Mouse (Mus musculus) natural killer cell, adult 2 months (primary cell): Measurements from ENCODE around the gene Fam53b.
A peak's percentile ranks its signal among the peaks of the same experiment; 100 is the strongest.

Experiments used
- DNase-seq, 2 experiments: peaks; one replicate each; pipeline ENCODE4 v3.0.0; 2022; ENCODE audit warnings: low spot score in 2 of 2

Gene Fam53b

DNA sequence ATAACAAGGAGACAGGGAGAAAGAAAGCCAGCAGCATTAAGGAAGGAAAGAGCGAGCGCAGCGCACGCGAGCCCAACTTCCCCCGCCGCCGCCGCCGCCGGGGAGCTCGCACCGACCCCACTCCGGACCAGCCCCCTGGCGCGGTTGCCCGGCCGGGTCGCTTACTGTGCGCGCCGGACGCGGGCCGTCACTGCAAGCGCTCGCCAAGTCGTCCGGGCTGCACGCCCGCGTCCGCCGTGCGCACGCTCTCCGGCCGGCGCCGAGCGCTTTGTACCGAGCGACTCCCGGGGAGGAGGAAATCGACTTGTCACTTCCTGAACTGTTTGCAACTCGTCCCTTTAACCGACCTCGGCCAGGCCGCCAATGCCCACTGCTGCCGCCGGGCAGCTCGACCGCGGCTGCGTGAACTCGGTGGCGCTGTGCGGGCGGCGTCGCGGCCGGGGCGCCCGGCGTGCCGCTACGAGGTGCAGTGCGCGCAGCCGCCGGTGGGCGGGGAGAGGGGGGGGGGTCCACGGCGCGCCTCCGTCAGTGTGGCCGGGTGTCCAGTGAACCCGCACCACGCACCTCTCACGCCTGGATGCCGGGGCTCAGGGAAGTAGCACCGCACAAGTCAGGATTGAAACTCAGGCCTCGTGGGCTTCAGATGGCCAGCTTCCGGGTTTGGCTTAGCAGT is at the start of gene Fam53b:
Gene Fam53b, minus strand, starts transcription at position 471 of the 673 bp plus-strand sequence.
- DNase-seq, result peak; percentile 52 to 57

DNA sequence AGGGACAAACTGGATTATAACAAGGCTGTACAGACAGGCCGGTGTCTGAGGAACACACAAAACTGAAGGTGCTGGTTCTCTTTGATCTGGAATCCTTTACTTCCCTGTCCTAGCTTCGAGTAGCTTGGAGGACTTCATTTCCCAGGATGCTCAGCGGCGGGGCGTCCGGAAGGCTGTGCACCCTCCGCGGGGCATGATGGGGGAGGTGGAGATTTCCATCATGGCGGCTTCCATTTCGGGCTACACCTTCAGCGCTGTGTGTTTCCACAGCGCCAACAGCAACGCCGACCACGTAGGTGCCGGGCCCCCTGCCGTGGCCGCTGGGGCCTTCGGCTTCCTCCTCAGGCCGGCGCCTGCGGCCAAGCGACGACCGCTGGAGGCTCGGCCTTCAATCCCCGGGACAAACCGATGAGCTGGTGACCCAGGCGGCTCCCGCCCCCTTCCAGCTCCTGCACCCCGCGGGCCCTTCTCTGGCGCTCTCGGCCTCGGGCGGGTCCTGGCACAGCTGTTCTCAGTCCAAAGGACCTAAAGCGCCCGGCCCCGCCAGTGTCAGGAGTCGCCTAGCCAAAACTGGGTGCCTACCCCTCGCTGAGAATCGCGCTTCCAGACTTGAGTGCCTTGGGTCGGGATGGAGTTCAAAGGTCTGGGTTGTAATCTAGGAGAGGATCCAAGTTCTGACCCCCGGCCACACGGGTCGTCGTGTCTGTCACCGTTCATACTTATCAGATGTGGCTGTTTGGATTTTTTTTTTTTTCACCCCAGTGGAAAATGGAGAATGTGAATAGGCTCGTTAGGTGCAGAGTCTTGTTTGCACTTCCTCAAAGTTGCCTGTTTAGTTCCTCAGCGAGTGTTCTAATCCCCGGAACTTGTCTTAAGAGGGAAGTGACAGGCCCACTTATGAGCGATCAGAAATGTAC is 45.6 kb upstream of the Fam53b start, which contains the start of gene Abraxas2:
Gene Abraxas2, plus strand, starts transcription at position 184 of the 917 bp plus-strand sequence.
- DNase-seq, result peak; percentile 77 to 86

DNA sequence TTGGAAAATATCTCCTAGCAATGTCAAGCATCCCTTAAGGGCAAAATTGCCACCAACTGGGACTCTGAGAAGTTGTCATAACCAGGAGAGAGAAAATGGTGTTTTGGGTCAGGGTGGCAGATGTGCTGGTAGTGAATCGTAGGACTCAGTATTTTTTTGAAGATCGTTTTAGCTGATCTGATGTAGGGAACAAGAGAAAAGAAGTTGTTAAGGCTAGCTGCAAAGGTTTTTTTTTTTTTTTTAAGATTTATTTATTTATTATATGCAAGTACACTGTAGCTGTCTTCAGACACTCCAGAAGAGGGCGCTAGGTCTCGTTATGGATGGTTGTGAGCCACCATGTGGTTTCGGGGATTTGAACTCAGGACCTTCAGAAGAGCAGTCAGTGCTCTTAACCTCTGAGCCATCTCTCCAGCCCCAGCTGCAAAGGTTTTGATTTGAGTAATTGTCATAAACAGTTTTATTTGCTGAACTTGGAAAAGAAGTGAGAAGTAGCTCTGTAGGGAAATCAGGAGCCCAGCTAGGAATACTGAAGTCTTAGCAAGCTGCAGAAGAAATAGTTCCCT is 44.4 kb upstream of the Fam53b start:
- no peak for DNase-seq

DNA sequence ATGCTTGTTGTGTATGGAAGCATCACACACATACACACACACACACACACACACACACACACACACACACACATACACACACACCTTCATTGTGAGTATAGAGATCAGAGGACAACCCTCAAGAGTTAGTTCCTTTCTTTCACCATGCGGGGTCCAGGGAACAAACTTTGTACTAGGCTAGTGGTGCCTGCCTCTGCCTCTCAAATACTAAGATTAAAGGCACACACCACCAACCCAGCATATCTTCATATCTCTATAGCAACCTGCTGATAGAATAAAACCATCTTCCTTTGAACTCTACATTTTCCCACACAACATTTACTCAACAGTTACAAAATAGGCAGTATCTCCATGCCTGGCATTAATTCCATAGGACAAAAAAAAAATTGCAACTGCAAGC is 42.4 kb upstream of the Fam53b start:
- no peak for DNase-seq

DNA sequence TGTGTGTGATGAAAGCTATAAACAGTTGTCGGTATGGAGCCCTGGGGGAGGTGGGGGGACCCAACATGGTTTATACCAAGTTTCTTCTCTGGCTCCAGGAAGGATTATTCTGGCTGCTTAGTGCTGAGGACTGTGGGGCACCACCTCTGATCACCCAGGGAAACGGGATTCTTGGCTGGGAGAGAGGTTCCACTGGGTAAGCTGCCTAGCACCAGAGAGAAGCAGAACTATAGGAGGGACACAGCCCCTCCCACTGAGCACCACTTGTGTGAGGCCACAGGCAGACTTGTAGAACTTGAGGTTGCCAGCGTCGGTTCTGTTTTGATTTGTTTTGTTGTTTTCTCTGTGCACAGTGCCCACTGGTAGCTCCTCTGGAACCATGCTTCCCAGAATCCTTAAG is 40.3 kb upstream of the Fam53b start:
- DNase-seq, result no peak

DNA sequence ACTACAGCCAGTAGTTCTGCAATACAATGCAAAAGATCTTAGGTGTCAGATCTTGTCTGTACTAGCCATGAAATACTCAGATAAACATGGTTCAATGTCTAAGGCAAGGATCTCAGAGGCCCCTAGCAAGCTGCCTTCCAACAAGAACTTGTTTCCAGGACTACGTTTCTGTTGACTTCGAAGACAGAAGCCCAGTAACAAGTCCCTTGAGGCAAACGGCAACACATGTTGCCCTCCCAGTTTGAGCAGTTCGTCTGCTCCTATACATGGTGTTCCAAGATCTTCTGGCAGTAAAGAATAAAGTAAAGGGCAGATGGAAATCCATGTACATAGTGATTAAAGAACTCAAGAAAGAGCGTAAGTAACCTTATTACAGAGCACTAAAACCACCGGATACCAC is 39.7 kb upstream of the Fam53b start:
- no peak for DNase-seq

DNA sequence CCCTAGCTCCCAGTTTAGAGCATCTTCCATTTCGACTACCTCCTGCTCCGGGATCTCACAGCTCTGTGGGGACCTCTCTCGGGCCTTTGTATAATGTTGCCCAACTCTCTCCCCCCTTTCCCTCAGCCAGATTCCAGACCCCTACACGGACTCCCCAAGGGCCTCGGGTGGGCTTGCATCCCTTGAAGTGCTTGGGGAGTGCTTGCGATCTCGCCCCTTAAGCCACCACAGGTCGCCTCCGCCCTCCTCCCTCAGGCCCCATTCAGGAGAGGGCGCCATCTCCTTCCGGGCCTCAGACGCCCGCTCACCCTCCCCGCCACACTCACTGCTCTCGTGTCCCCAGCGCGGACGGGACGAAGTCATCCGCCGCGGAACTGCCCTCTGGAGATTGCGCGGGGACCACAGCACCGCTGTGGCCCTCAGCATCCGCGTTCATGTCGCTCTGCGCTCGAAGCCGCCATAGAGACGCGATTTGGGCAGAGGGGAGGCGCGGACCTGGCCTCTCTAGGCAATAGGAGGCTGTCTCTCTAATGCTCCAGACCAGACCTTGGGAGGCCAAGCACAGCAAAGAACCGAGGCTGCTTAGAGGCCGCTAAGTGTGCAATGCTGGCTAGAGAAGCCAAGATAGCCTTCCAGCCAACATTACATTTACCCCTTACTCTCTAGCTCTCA is 38.6 kb upstream of the Fam53b start, which contains the start of gene Eef1akmt2:
Gene Eef1akmt2, minus strand, starts transcription at position 501 of the 672 bp plus-strand sequence.
- peak; percentile 82 to 85 for DNase-seq

DNA sequence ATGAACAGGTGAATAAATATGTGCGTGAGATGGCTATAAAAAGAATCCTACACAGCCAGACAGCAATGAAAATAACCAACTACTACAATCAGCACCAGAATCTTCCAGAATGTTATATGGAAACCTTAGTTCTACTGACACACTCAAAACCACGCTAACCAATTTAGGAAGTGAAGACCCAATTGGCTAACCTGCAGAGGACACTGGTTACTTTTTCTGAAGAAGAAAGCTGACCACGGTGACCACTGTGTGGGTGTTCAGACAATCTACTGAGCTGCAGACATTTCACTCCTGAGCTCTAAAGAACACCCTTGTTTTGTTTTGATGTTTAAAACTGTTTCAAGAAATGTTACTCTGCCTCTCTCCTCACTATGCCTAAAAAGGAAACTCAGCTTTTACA is 29.5 kb upstream of the Fam53b start:
- DNase-seq, result peak; percentile 3 to 26

DNA sequence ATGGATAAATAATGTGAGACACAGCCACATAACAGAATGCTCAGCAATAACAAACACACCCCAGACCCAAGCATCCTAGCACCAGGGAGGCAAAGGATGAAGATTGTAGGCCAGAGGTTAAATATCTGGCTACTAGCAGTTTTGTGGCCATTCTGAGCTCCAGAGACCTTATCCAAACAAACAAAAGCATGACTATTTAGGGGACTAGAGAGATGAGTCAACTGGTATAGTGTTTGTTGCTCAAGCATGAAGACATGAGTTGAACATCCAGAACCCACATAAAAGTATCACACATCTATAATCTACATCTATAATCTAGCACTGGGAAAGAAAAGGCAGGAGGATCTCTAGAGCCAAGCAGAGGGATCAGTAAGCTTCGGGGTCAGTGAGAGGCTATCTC is 28.8 kb upstream of the Fam53b start:
- DNase-seq, result no peak

DNA sequence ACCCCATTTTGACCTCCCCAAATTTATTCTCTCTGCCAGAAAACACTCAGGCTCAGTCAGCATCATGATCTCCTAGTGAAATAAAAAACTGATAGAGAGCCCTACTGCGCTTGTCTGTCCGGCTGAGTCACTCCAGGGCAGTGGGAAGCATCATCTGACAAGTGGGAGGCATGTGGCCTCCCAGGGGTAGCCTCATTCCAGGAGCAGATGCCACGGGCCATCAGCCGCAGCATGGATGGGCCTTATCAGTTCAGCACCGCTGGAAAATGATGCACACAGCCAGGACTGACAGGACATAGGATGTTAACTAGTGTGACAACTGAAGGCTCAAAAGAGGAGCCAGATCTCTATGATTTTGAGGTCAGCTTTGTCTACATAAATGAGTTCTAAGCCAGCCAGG is 27.6 kb upstream of the Fam53b start:
- DNase-seq, result no peak

DNA sequence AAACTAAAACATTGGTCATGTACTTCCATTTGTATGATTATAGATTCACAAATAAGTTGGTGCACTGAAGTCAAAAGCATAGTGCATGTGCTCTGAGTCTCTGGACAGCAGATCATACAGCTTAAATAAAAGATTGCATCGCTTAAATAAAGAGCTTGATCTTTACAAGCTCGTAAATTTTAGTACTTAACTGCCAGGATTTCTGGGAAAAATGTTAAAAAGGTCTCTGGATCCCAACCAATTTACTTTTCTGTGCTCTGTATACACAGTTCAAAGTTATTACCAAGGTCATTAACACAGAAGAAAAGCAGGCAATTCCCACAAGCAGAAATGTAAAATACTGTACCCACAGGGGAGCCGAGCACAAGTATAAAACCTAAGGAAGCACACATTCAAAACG is 17.3 kb upstream of the Fam53b start:
- DNase-seq, result no peak

DNA sequence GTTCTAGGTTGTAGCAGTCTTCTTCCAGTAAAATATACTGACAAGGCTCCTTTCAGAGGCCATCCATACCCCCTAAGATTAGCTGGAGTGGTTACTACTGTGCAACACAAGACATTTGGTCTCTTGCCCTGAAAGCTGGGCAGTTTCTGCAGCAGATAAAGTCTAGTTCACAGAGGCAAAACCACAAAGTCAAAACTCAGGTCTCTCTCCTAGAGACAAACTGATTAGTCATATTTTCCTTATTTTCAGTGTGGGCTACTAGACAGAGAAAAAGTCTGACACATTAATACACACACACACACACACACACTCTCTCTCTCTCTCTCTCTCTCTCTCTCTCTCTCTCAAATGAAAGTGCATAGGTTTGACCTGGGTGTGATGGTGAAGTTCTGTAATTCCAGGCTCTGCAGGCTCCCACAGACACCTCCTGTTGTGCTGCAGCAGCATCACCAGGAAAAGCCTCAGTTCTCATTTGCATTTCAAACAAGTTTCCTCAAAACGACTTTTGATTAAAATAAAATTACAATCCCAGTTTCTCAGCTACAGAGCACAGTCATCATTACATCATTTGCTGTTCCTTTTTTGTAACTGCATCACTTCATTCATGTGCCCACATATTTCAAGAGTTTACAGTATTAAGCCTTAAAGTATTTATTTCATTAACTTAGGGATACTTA is 10.8 kb upstream of the Fam53b start:
- DNase-seq, result no peak

DNA sequence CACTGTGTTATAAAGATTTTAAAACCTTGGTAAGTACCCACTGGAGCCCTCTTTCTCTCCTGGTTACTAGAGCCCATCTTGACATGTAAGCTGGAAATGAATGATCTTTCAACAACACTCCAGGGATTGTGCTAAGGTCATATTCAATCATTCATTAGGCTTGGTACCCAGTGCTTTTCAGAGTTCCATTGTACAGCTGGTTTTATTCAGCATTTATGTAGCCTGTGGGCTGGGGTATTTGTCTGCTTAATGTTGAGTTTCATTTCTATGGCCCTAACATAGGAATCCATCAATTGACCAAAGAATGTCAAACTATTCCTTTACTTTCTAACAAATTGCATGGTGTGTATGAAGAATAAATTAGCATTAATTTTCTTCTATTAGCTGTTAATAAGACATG is 10.1 kb upstream of the Fam53b start:
- DNase-seq, result no peak

DNA sequence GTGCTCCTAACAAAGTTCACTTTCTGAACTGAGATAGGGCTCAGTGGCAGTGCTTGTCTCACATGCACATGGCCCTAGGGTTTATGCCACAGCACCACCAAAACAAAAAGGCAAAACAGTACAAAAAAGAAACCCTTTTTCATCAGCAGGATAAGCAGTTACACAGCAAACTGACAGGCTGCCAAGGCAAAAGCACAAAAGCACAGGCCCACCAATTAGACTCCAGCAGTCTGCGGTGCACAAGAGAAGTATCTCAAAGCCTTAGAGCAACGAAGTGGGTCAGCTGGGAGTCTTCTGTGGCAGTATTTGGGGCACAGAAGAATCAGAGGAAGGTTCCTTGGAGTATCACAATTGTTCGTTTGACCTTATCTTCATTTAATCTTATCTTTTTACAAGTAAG is 7.0 kb upstream of the Fam53b start:
- DNase-seq, result no peak

DNA sequence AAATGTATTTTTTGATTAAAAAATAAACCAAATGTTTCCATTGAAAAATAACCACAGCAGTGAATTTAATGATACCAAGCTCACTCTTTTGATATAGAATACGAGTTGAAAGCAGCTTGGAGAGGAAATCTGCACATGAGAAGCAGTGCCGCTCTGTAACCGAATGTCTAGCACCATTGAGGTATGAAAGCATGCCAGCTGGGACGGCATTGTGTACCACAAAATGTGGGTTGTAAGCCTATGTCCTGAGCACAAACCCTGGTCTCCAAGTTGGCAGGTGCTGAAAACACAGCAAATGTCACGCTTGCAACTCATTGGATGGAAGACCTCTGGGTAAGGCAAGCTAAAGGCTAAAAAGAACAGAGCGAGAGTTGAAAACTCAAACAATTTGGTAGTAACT is 3.4 kb upstream of the Fam53b start:
- DNase-seq, result no peak

DNA sequence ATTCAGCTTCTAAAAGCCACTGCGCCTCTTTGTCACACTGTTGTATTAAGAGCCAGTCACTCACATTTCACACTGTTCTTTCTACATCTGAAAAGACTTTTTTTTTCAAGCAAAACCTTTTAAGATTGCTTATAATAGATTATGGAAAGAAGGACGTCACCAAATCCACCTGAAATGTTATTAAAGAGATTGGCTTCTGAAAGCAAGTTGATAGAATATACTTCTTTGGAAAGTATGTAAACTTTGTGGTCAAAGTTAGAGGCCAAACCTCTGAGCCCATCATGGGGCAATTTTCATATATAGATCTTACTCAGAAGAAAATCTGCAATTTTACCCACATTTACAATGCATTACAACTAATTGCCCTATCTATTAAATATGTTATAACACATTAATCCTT is 2.8 kb upstream of the Fam53b start:
- no peak for DNase-seq

DNA sequence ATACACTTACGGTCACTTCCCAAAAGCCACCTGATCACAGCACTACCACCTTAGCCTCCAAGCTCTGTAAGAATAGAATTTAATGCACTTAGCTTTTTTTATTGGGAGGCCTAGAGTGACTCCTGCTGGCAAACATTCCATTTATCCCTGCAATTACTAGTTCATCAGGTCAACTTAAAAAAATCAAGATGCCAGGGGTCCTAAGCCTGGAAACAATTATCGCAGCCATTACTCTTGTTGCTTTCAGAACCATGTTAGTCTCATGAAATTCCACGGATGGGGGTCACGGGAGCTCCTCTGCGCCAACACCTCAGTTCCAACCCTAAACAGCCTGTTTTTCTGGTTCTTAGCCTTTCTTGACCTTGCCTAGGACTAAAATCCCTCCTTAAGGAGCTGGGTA is 1.4 kb upstream of the Fam53b start:
- no peak for DNase-seq

DNA sequence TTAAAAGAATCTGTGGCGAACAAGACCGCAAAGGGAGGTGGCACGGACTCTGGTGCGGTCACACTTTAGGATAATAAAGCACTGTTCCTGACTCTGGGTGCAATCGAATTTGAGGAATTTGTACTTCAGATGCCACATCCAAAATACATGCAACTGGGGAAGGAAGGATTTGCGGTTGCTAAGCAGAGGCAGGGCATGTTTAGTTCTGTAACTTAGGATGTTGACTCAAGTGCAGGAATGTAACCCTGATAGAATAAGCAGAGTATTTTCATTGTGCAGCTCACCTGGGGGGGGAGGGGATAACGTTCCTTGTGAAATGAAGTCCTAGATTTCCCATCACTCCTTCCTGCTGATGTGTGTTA is 384 bp upstream of the Fam53b start:
- DNase-seq, result no peak

DNA sequence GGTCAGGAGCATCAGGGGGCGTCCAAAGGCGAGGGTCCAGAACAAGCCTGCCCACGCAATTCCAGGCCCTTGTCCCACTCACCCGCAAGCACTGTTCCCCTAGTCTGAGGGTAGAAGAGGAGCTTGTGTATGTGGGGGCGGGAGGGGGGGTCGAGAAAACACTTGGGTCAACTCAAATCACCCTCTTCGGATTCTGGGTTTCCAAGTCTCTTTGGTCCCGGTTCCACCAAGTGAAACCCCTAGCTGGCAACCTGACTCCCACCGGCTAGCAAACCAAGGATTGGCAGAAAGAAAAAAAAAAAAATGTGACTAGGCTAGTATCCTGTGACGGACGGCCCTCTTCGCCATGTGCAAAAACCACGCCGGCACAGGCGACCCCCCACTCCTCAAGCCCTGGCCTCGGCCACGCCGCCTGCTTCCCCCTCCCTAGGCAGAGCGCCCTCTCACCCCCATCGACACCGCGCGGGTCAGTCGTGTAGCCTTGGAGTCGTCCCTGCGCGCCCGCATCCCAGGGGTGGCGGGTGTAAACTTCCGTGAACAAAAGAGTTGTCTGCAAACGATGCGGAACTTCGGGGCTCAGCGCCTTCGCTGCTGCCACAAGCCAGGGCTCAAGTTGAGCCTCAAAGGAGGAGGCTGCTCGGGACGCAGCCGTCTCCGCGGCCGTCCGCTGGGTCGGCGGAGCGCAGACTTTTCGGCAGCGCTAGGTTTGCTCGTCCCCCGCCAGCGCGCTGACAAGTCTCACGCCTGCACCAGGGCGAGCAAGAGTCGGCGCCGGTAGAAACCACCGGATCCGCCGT is 869 bp downstream of the Fam53b start:
- DNase-seq, result peak in 1 of 2 experiments; percentile 55

DNA sequence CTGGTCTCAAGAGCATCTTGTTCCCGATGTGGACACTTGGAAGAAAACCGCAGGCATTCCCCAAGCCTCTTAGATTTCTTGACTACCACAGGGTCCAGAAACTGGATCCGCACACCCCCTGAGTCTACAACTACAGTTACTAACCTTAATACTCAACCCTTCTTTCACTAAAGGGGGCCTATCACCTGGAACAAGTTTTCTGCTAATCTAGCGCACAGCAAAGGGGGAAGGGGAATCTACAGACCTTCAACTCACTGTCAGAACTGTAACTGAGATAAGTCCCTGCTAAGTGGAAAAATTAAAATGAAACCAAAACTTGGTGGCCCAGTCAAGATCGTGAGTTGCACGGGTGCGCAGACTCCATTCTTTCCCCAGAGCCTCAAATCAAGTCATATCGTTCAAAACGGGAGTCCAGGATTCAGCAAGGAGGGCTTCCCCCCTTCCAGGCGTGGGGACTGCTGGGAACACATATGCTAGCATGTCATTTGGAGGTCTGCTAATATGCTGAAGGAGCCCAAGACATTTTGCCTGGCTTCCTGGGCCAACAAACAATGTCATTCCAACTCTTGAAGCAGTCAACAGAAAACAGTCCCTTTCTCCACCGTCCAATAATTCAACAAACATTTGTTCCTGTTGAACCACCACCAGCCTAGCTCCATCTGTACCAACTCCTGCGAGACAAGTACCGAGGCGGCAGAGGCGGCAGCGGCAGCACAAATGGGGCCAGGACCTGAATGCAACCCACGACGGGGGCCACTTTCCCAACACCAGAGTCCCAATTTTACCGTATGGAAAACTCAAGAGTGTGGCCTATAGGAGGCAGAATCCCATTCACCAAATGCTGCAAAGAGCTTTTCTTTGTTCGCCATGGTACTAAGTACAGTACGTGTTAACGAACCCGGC is 1.7 kb downstream of the Fam53b start:
- DNase-seq, result peak; percentile 36 to 40
